Mouse (Mus musculus) heart, embryonic 16.5 days (tissue): ENCODE data around the gene Fblim1. TPM values are rescaled to one million over a fixed set of nuclear protein-coding genes. Genes with fewer than 3 reads are reported as not detected.

Experiments used
- polyA plus RNA-seq: library from polyadenylated mRNA; unstranded; fragments of >200 nt; fragmentation: Nextera tagmentation; extraction: Ambion mirVana; gene quantifications from 2 replicates; pipeline ENCODE4 v1.2.1, GENCODE M21; 2015

The Fblim1 gene
- polyA plus RNA-seq, 1 experiment from 2014 or later, result 46.9 TPM

Other genes starting within 250 kb of the Fblim1 start
- gene Fam131c, start 237.9 kb downstream of the Fblim1 start, polyA plus RNA-seq, result 0.58 and 0.87 TPM in 2 replicates
- gene Clcnka, start 207.4 kb downstream of the Fblim1 start, polyA plus RNA-seq, result 0.11 TPM in 1 of 2 replicates, not detected in the other
- 0.34 and 0.49 TPM in 2 replicates for gene Clcnkb, start 190.1 kb downstream of the Fblim1 start, polyA plus RNA-seq
- 224 and 293 TPM in 2 replicates for gene Hspb7, start 185.3 kb downstream of the Fblim1 start, polyA plus RNA-seq
- gene Srarp, start 170.0 kb downstream of the Fblim1 start, polyA plus RNA-seq, result not detected in 2 replicates
- 22.2 and 26.1 TPM in 2 replicates for gene Zbtb17, start 161.4 kb downstream of the Fblim1 start, polyA plus RNA-seq
- gene Spen, start 67.5 kb downstream of the Fblim1 start, polyA plus RNA-seq, result 5.2 and 7.1 TPM in 2 replicates
- gene Tmem82, start 12.5 kb upstream of the Fblim1 start, polyA plus RNA-seq, result 1.1 and 1.7 TPM in 2 replicates
- gene Slc25a34, start 17.7 kb upstream of the Fblim1 start, polyA plus RNA-seq, result 1.3 TPM in 2 replicates
- gene Plekhm2, start 58.8 kb upstream of the Fblim1 start, polyA plus RNA-seq, result 4.9 and 6.2 TPM in 2 replicates
- 0.21 TPM in 1 of 2 replicates, not detected in the other for gene Rsc1a1, start 79.5 kb upstream of the Fblim1 start, polyA plus RNA-seq
- 14.1 and 15.1 TPM in 2 replicates for gene Ddi2, start 117.3 kb upstream of the Fblim1 start, polyA plus RNA-seq
- gene Agmat, start 140.6 kb upstream of the Fblim1 start, polyA plus RNA-seq, result 0.71 and 1.2 TPM in 2 replicates
- 4.4 and 4.5 TPM in 2 replicates for gene Dnajc16, start 184.8 kb upstream of the Fblim1 start, polyA plus RNA-seq
- 17.1 and 19.3 TPM in 2 replicates for gene Casp9, start 187.5 kb upstream of the Fblim1 start, polyA plus RNA-seq
- gene Cela2a, start 220.1 kb upstream of the Fblim1 start, polyA plus RNA-seq, result 0.63 TPM in 1 of 2 replicates, not detected in the other
- gene Ctrc, start 240.3 kb upstream of the Fblim1 start, polyA plus RNA-seq, result not detected in 2 replicates